ENCODE assay signal across 9 mouse cellular contexts in the genomic region with DNA sequence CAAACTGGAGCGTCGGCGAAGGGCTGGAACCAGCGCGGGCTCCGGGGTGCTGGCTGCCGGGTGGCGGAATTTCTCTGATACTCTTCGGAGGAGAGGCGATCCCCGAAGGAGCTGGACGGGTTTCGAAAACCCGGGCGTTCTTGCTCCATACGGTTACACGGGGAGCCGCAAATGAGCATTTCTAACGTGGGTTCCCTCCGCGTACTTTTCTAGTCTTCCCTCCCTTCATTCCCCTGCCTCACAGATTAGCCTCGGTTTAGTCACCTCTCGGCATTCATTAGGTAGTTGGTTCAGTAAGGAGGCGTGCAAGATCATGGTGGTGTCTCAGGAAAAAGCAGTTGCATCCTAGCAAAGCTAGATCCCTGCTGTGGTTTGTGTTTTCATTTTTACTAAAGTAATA. TPM values are rescaled to one million over a fixed set of nuclear protein-coding genes. Genes with fewer than 3 reads are reported as not detected.
DNase-seq lines count a peak whose midpoint lies in the region; ATAC-seq lines count a peak whose summit lies in the region.
"Had no signal": no experiment of that assay in that cellular context is flagged by ENCODE, and none has a peak within 500 bp of the region (broad histone marks: within the 10 kb centered on the region; RNA-seq: fewer than 3 reads in every experiment).

No protein-coding gene starts in this region.

- peak overlapping the region; percentile 99 for H3K27ac ChIP-seq in heart, embryonic 16.5 days (ENCODE audit: low read length)
- H3K27ac ChIP-seq in hindbrain, embryonic 12.5 days = peak overlapping the region; percentile 97
- H3K27ac ChIP-seq in midbrain, embryonic 13.5 days = peak overlapping the region; percentile 99

- ATAC-seq in heart, embryonic 16.5 days (replicated peaks; ENCODE audit: extremely low read depth, insufficient read depth, low FRiP score) = no peak
- no peak for ATAC-seq in hindbrain, embryonic 12.5 days (ENCODE audit: low FRiP score)
- no peak for ATAC-seq in midbrain, embryonic 13.5 days

- peaks cover 12% of the 10 kb centered on the region for H3K36me3 ChIP-seq in heart, embryonic 16.5 days (ENCODE audit: control insufficient read depth, insufficient read depth)
- peaks cover 20% of the 10 kb centered on the region for H3K36me3 ChIP-seq in hindbrain, embryonic 12.5 days
- H3K36me3 ChIP-seq in midbrain, embryonic 13.5 days = peaks cover 21% of the 10 kb centered on the region

- no peak for DNase-seq in heart, postnatal 4 days
- peak; percentile 54 for DNase-seq in MN1 (ENCODE audit: low spot score)
- DNase-seq in adrenal gland, adult (ENCODE audit: inconsistent age in 2 of 2, low spot score in 1 of 2) = no peak
- no peak for DNase-seq in thymus, postnatal 25 days
- no peak for DNase-seq in urinary bladder, postnatal 36 days (ENCODE audit: low spot score in 2 of 2)

- H3K27me3 ChIP-seq in heart, embryonic 16.5 days (ENCODE audit: control insufficient read depth, insufficient read depth, low read length) = no peaks in the 10 kb centered on the region
- no peaks in the 10 kb centered on the region for H3K27me3 ChIP-seq in hindbrain, embryonic 12.5 days
- no peaks in the 10 kb centered on the region for H3K27me3 ChIP-seq in midbrain, embryonic 13.5 days

- peak overlapping the region; percentile 77 for H3K4me3 ChIP-seq in heart, embryonic 16.5 days (ENCODE audit: low read length)
- peak overlapping the region; percentile 98 for H3K4me3 ChIP-seq in hindbrain, embryonic 12.5 days
- peak overlapping the region; percentile 98 for H3K4me3 ChIP-seq in midbrain, embryonic 13.5 days (replicated peaks)

- peaks cover 10% of the 10 kb centered on the region for H3K4me1 ChIP-seq in heart, embryonic 16.5 days (ENCODE audit: control insufficient read depth, insufficient read depth, low read length)
- H3K4me1 ChIP-seq in hindbrain, embryonic 12.5 days = peaks cover 14% of the 10 kb centered on the region
- peaks cover 17% of the 10 kb centered on the region for H3K4me1 ChIP-seq in midbrain, embryonic 13.5 days (replicated peaks)

- no peaks in the 10 kb centered on the region for H3K9me3 ChIP-seq in heart, embryonic 16.5 days (replicated peaks; ENCODE audit: control insufficient read depth, low read length)
- no peaks in the 10 kb centered on the region for H3K9me3 ChIP-seq in hindbrain, embryonic 12.5 days (replicated peaks)
- H3K9me3 ChIP-seq in midbrain, embryonic 13.5 days = no peaks in the 10 kb centered on the region

- under 1% methylated on average over 24 of the region's 24 CpGs for WGBS in heart, embryonic 16.5 days
- WGBS in hindbrain, embryonic 12.5 days = 0% methylated on average over 24 of the region's 24 CpGs
- WGBS in midbrain, embryonic 13.5 days = under 1% methylated on average over 24 of the region's 24 CpGs

- peak overlapping the region; percentile 96 for H3K9ac ChIP-seq in heart, embryonic 16.5 days (ENCODE audit: low read length)
- peak overlapping the region; percentile 93 for H3K9ac ChIP-seq in hindbrain, embryonic 12.5 days
- peak overlapping the region; percentile 99 for H3K9ac ChIP-seq in midbrain, embryonic 13.5 days (replicated peaks)

- H3K4me2 ChIP-seq in heart, embryonic 16.5 days (ENCODE audit: low read depth, low read length) = peak overlapping the region; percentile 89
- peak overlapping the region; percentile 84 for H3K4me2 ChIP-seq in hindbrain, embryonic 12.5 days (replicated peaks)
- peak overlapping the region; percentile 79 for H3K4me2 ChIP-seq in midbrain, embryonic 13.5 days (replicated peaks)

RNA-seq across cellular contexts. Expression of a gene that starts 0.7 kb away (rescaled TPM):
- polyA plus RNA-seq in heart, embryonic 16.5 days (2015; fragmentation: Nextera tagmentation; extraction: Ambion mirVana) = 53.8 and 56.0 TPM in 2 replicates
- total RNA-seq in heart, postnatal 4 days (2021) = 10 to 100 TPM; 34.7 to 36.4 TPM
- 138 and 140 TPM in 2 replicates for polyA plus RNA-seq in hindbrain, embryonic 12.5 days (2016; fragmentation: Nextera tagmentation; extraction: Ambion mirVana)
- 121 and 126 TPM in 2 replicates for polyA plus RNA-seq in midbrain, embryonic 13.5 days (2015; fragmentation: Nextera tagmentation; extraction: Ambion mirVana)

RNA-seq across cellular contexts. Expression of a gene that starts 9.4 kb away (rescaled TPM):
- polyA plus RNA-seq in heart, embryonic 16.5 days (2015; fragmentation: Nextera tagmentation; extraction: Ambion mirVana) = 48.6 and 52.8 TPM in 2 replicates
- total RNA-seq in heart, postnatal 4 days (2021) = 10 to 100 TPM; 71.2 to 73.2 TPM
- 34.5 and 37.9 TPM in 2 replicates for polyA plus RNA-seq in hindbrain, embryonic 12.5 days (2016; fragmentation: Nextera tagmentation; extraction: Ambion mirVana)
- polyA plus RNA-seq in midbrain, embryonic 13.5 days (2015; fragmentation: Nextera tagmentation; extraction: Ambion mirVana) = 25.3 and 31.0 TPM in 2 replicates

RNA-seq across cellular contexts. Expression of a gene that starts 45.8 kb away (rescaled TPM):
- polyA plus RNA-seq in heart, embryonic 16.5 days (2015; fragmentation: Nextera tagmentation; extraction: Ambion mirVana) = 2.1 and 2.9 TPM in 2 replicates
- 1 to 10 TPM; 1.6 to 2.0 TPM for total RNA-seq in heart, postnatal 4 days (2021)
- 19.4 and 22.2 TPM in 2 replicates for polyA plus RNA-seq in hindbrain, embryonic 12.5 days (2016; fragmentation: Nextera tagmentation; extraction: Ambion mirVana)
- polyA plus RNA-seq in midbrain, embryonic 13.5 days (2015; fragmentation: Nextera tagmentation; extraction: Ambion mirVana) = 28.1 and 28.3 TPM in 2 replicates
- total RNA-seq: hematopoietic stem cell, adult 5-6 weeks had no signal

RNA-seq across cellular contexts. Expression of a gene that starts 50.6 kb away (rescaled TPM):
- 6.1 and 6.7 TPM in 2 replicates for polyA plus RNA-seq in heart, embryonic 16.5 days (2015; fragmentation: Nextera tagmentation; extraction: Ambion mirVana)
- total RNA-seq in heart, postnatal 4 days (2021) = 1 to 10 TPM; 2.0 to 2.1 TPM
- 4.3 and 4.6 TPM in 2 replicates for polyA plus RNA-seq in hindbrain, embryonic 12.5 days (2016; fragmentation: Nextera tagmentation; extraction: Ambion mirVana)
- polyA plus RNA-seq in midbrain, embryonic 13.5 days (2015; fragmentation: Nextera tagmentation; extraction: Ambion mirVana) = 2.0 and 3.0 TPM in 2 replicates

RNA-seq across cellular contexts. Expression of a gene that starts 54.5 kb away (rescaled TPM):
- 0.35 TPM in 1 of 2 replicates, not detected in the other for polyA plus RNA-seq in heart, embryonic 16.5 days (2015; fragmentation: Nextera tagmentation; extraction: Ambion mirVana)
- total RNA-seq in heart, postnatal 4 days (2021) = not detected
- polyA plus RNA-seq in hindbrain, embryonic 12.5 days (2016; fragmentation: Nextera tagmentation; extraction: Ambion mirVana) = 0.23 and 0.32 TPM in 2 replicates
- not detected in 2 replicates for polyA plus RNA-seq in midbrain, embryonic 13.5 days (2015; fragmentation: Nextera tagmentation; extraction: Ambion mirVana)
